Mouse (Mus musculus) myocyte (in vitro differentiated cells): Measurements from ENCODE around the gene Ugt1a1.
"Not testable (repeated sequence)": the region's sequence is repeated elsewhere in the genome, so short reads cannot be mapped to it uniquely, and the experiment has no call there.

ENCODE experiments used
- CEBPB ChIP-seq: IDR thresholded peaks from 2 replicates; pipeline ENCODE4 v1.6.1; 2011; ENCODE audit warnings: mild to moderate bottlenecking, moderate library complexity; ENCODE audit not compliant: poor library complexity, insufficient read depth, severe bottlenecking
- MAX ChIP-seq: IDR thresholded peaks from one replicate; pipeline ENCODE4 v1.6.1; 2011; ENCODE audit warnings: low read depth, mild to moderate bottlenecking, control low read depth
- REST ChIP-seq: IDR thresholded peaks from one replicate; pipeline ENCODE4 v1.6.1; 2011; ENCODE audit warnings: mild to moderate bottlenecking, control low read depth, moderate library complexity; ENCODE audit not compliant: insufficient read depth, insufficient read length
- TCF3 ChIP-seq: IDR thresholded peaks from one replicate; pipeline ENCODE4 v1.6.1; 2011; ENCODE audit warnings: low read depth, control low read depth; ENCODE audit not compliant: insufficient read length
- USF1 ChIP-seq: IDR thresholded peaks from one replicate; pipeline ENCODE4 v1.6.1; 2011; ENCODE audit warnings: low read depth, mild to moderate bottlenecking, control low read depth, moderate library complexity

DNA sequence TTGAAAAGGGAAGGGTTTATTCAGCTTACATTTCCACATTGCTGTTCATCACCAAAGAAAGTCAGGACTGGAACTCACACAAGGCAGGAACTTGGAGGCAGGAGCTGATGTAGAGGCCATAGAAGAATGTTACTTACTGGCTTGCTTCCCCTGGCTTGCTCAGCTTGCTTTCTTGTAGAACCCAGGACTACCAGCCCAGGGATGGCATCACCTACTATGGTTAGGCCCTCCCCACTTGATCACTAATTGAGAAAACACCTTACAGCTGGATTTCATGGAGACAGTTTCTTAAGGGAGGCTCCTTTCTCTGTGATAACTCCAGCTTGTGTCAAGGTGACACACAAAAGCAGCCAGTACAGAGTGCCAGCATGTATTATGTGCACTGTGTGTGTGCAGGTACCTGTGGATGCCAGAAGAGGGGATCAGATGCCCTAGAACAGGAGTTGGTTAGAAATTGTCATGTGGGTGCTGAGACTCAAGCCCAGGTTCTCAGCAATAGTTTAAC lies 11.3 kb downstream of the Ugt1a1 start:
- not testable (repeated sequence) for TF ChIP-seq REST, USF1, TCF3, CEBPB, MAX
